Mouse (Mus musculus) embryonic facial prominence, embryonic 12.5 days (tissue): ENCODE data around the gene Cadm1. TPM values are rescaled to one million over a fixed set of nuclear protein-coding genes. Genes with fewer than 3 reads are reported as not detected.

Experiments used
- ATAC-seq: fragments of 200-750 bp; cut with Nextera tagmentation; 2 replicates; pipeline ENCODE4 v1.8.0; 2017; ENCODE audit not compliant: insufficient number of reproducible peaks, insufficient read depth, low FRiP score, low TSS enrichment
- H3K27ac ChIP-seq: fragments of 300-500 bp; sonication (generic); 2 replicates; pipeline ENCODE4 v1.5.1; 2016; ENCODE audit warnings: mild to moderate bottlenecking
- H3K27me3 ChIP-seq: fragments of 300-500 bp; sonication (generic); 2 replicates; pipeline ENCODE4 v1.6.1; 2016; ENCODE audit warnings: mild to moderate bottlenecking, moderate library complexity
- H3K36me3 ChIP-seq: fragments of 300-500 bp; sonication (generic); 2 replicates; pipeline ENCODE4 v1.6.1; 2016; ENCODE audit warnings: mild to moderate bottlenecking
- H3K4me1 ChIP-seq: fragments of 300-500 bp; sonication (generic); 2 replicates; pipeline ENCODE4 v1.6.1; 2016
- H3K4me2 ChIP-seq: fragments of 300-500 bp; sonication (generic); replicated peaks from 2 replicates; pipeline ENCODE4 v1.6.1; 2016; ENCODE audit warnings: mild to moderate bottlenecking, moderate library complexity
- H3K4me3 ChIP-seq: fragments of 300-500 bp; sonication (generic); 2 replicates; pipeline ENCODE4 v1.5.1; 2016; ENCODE audit warnings: mild to moderate bottlenecking
- H3K9ac ChIP-seq: fragments of 300-500 bp; sonication (generic); 2 replicates; pipeline ENCODE4 v1.6.1; 2016; ENCODE audit warnings: mild to moderate bottlenecking, moderate library complexity
- H3K9me3 ChIP-seq: fragments of 300-500 bp; sonication (generic); 2 replicates; pipeline ENCODE4 v1.6.1; 2016; ENCODE audit warnings: mild to moderate bottlenecking, moderate library complexity
- WGBS: fragments of 180-500 bp; shearing (Covaris S2); methylation state at CpG from one replicate; pipeline ENCODE4 v1.1.7; 2016; 5-methylcytosine and 5-hydroxymethylcytosine counted together
- polyA plus RNA-seq: library from polyadenylated mRNA; unstranded; fragments of >200 nt; fragmentation: Nextera tagmentation; extraction: Ambion mirVana; gene quantifications from 2 replicates; pipeline ENCODE4 v1.2.1, GENCODE M21; 2016

Cadm1 gene
- polyA plus RNA-seq, 1 experiment from 2014 or later: 73.9 TPM

GRCm38 (mm10) chr9:47753127-47753526 is 223.2 kb downstream of the Cadm1 start:
- 63% methylated on average over 7 of the region's 7 CpGs for WGBS
- ATAC-seq: no peak
- Histone ChIP-seq H3K9ac (no peak overlapping the region), H3K4me2 (0 out of 2 replicates have a peak overlapping the region, but pooled peaks have one; percentile 24), H3K4me1 (peaks cover 52% of the 10 kb centered on the region), H3K36me3 (no peaks in the 10 kb centered on the region), H3K27ac (no peak overlapping the region; the same call in 1 of the 2 replicates), H3K9me3 (no peaks in the 10 kb centered on the region), H3K4me3 (no peak overlapping the region), H3K27me3 (no peaks in the 10 kb centered on the region)

- Histone ChIP-seq H3K36me3 (no peaks in the 10 kb centered on the region), H3K9ac (no peak overlapping the region), H3K27ac (no peak overlapping the region), H3K9me3 (no peaks in the 10 kb centered on the region), H3K4me1 (peaks cover 63% of the 10 kb centered on the region), H3K4me2 (no peak overlapping the region), H3K4me3 (no peak overlapping the region), H3K27me3 (no peaks in the 10 kb centered on the region)
- WGBS: 48% methylated on average over 12 of the region's 12 CpGs
- no peak for ATAC-seq
These were observed 225.1 kb downstream of the Cadm1 start for GRCm38 (mm10) chr9:47755119-47755518.

DNA sequence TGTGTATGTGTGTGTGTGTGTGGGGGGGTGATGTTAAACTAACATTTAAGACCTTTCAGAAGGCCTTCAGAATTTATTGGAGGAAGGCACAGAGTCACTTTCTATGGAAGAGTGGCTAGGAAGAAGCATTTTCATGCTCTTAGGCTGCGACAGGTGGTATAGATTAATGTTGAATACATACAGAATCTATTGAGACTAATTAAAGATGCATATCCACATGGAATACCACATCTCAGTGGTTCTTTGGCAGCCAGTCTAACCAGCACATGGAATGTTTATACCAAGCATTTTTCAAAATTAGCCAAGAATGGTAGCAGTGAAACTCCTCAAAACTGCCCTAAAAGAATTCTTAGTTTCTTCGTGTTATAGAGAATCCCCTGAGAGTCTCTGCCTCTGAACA is 227.8 kb downstream of the Cadm1 start:
- H3K27ac ChIP-seq: 0 out of 2 replicates have a peak overlapping the region, but pooled peaks have one; percentile 36
- H3K4me1 ChIP-seq: peaks cover 54% of the 10 kb centered on the region
- no peak overlapping the region for H3K4me2 ChIP-seq
- no peak overlapping the region for H3K4me3 ChIP-seq
- no peak for ATAC-seq
- no peaks in the 10 kb centered on the region for H3K9me3 ChIP-seq
- H3K36me3 ChIP-seq: no peaks in the 10 kb centered on the region
- H3K9ac ChIP-seq: no peak overlapping the region
- 63% methylated on average over 2 of the region's 2 CpGs for WGBS
- no peaks in the 10 kb centered on the region for H3K27me3 ChIP-seq

- H3K27ac ChIP-seq: peak overlapping the region; percentile 36; the same call in 1 of the 2 replicates
- peaks cover 50% of the 10 kb centered on the region for H3K4me1 ChIP-seq
- no peaks in the 10 kb centered on the region for H3K36me3 ChIP-seq
These were observed 228.3 kb downstream of the Cadm1 start for GRCm38 (mm10) chr9:47758320-47758719.

DNA sequence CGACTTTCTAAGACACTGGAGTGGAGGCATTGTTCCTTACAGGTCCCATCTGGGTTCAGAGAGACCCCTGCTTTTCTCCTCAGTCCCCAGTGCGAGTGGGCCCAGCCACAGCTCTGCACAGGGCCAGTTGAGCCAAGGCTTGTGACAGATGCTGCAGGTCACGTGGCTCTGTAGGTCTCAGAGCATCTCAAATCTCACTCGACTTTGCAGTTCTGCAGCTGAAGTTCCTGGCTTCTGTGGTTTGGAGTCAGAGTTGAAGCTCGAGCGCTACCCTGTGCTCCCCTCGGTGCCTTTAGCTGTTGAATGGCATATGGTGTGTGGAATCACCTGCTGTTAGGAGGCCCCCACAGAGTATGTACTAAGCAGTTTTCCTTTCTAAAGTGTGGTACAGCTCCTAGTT is 229.8 kb downstream of the Cadm1 start:
- Histone ChIP-seq H3K4me3 (no peak overlapping the region), H3K4me1 (peaks cover 36% of the 10 kb centered on the region), H3K27me3 (no peaks in the 10 kb centered on the region), H3K36me3 (no peaks in the 10 kb centered on the region), H3K9me3 (no peaks in the 10 kb centered on the region), H3K4me2 (no peak overlapping the region), H3K9ac (no peak overlapping the region), H3K27ac (no peak overlapping the region)
- peak; percentile 41; the same call in 1 of the 2 replicates for ATAC-seq
- WGBS: 63% methylated on average over 7 of the region's 7 CpGs

More at GRCm38 (mm10) chr9:47758320-47758719, 228.3 kb downstream of the Cadm1 start:
- no peak overlapping the region for H3K4me2 ChIP-seq
- no peaks in the 10 kb centered on the region for H3K9me3 ChIP-seq
- H3K4me3 ChIP-seq: no peak overlapping the region
- 75% methylated on average over 3 of the region's 3 CpGs for WGBS
- no peaks in the 10 kb centered on the region for H3K27me3 ChIP-seq
- no peak for ATAC-seq
- H3K9ac ChIP-seq: no peak overlapping the region

- H3K4me2 ChIP-seq: no peak overlapping the region
- no peak overlapping the region for H3K9ac ChIP-seq
- no peak for ATAC-seq
- no peaks in the 10 kb centered on the region for H3K9me3 ChIP-seq
- no peak overlapping the region for H3K4me3 ChIP-seq
- H3K4me1 ChIP-seq: peaks cover 36% of the 10 kb centered on the region
- 82% methylated on average over 5 of the region's 5 CpGs for WGBS
- no peaks in the 10 kb centered on the region for H3K36me3 ChIP-seq
- H3K27me3 ChIP-seq: no peaks in the 10 kb centered on the region
- H3K27ac ChIP-seq: no peak overlapping the region
These were observed 231.6 kb downstream of the Cadm1 start for GRCm38 (mm10) chr9:47761601-47762000.

GRCm38 (mm10) chr9:47762913-47763312 is 232.9 kb downstream of the Cadm1 start:
- no peak overlapping the region for H3K27ac ChIP-seq
- ATAC-seq: no peak
- WGBS: 93% methylated on average over 5 of the region's 5 CpGs
- H3K4me3 ChIP-seq: no peak overlapping the region
- H3K4me2 ChIP-seq: no peak overlapping the region
- H3K36me3 ChIP-seq: no peaks in the 10 kb centered on the region
- H3K27me3 ChIP-seq: no peaks in the 10 kb centered on the region
- H3K9ac ChIP-seq: no peak overlapping the region
- peaks cover 27% of the 10 kb centered on the region for H3K4me1 ChIP-seq
- H3K9me3 ChIP-seq: no peaks in the 10 kb centered on the region

GRCm38 (mm10) chr9:47764920-47765319 is 234.9 kb downstream of the Cadm1 start:
- H3K4me3 ChIP-seq: no peak overlapping the region
- 68% methylated on average over 5 of the region's 5 CpGs for WGBS
- ATAC-seq: no peak
- no peak overlapping the region for H3K9ac ChIP-seq
- no peaks in the 10 kb centered on the region for H3K9me3 ChIP-seq
- no peak overlapping the region for H3K27ac ChIP-seq
- no peaks in the 10 kb centered on the region for H3K27me3 ChIP-seq
- peaks cover 16% of the 10 kb centered on the region for H3K4me1 ChIP-seq
- H3K36me3 ChIP-seq: no peaks in the 10 kb centered on the region
- H3K4me2 ChIP-seq: no peak overlapping the region

GRCm38 (mm10) chr9:47765323-47765722 is 235.3 kb downstream of the Cadm1 start:
- Histone ChIP-seq H3K9me3 (no peaks in the 10 kb centered on the region), H3K27me3 (no peaks in the 10 kb centered on the region), H3K27ac (no peak overlapping the region), H3K4me1 (peaks cover 13% of the 10 kb centered on the region), H3K4me2 (no peak overlapping the region), H3K9ac (no peak overlapping the region), H3K36me3 (no peaks in the 10 kb centered on the region), H3K4me3 (no peak overlapping the region)
- no peak for ATAC-seq
- 83% methylated on average over 13 of the region's 13 CpGs for WGBS

DNA sequence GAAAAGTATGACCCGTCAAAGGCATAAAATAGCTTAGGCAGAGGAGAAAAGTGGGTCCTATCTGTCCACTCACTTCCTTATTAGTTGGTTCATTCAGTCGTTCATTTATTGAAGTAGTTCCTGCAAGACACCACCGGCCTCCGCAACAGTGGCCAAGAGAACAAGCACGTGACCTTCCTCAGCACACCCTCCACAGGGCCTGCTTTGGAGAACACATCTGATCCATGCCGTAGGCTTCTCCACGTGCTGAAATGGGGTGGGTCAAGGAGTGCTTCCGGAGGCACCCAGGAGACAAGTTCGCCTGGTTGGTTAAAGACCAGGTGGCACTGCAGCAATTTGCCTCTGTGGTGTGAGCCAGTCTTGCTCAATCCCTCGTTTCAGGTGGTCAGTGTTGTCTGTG is 236.4 kb downstream of the Cadm1 start:
- ATAC-seq: no peak
- H3K9ac ChIP-seq: no peak overlapping the region
- H3K27ac ChIP-seq: no peak overlapping the region
- no peaks in the 10 kb centered on the region for H3K9me3 ChIP-seq
- 83% methylated on average over 10 of the region's 10 CpGs for WGBS
- H3K4me3 ChIP-seq: no peak overlapping the region
- no peaks in the 10 kb centered on the region for H3K36me3 ChIP-seq
- H3K4me1 ChIP-seq: peaks cover 12% of the 10 kb centered on the region
- no peak overlapping the region for H3K4me2 ChIP-seq
- no peaks in the 10 kb centered on the region for H3K27me3 ChIP-seq

- no peaks in the 10 kb centered on the region for H3K27me3 ChIP-seq
- no peak overlapping the region for H3K27ac ChIP-seq
- peaks cover 11% of the 10 kb centered on the region for H3K4me1 ChIP-seq
- no peak overlapping the region for H3K9ac ChIP-seq
- H3K4me3 ChIP-seq: no peak overlapping the region
- WGBS: 64% methylated on average over 11 of the region's 11 CpGs
- H3K4me2 ChIP-seq: no peak overlapping the region
- no peaks in the 10 kb centered on the region for H3K9me3 ChIP-seq
- no peak for ATAC-seq
- no peaks in the 10 kb centered on the region for H3K36me3 ChIP-seq
These were observed 240.9 kb downstream of the Cadm1 start for GRCm38 (mm10) chr9:47770836-47771235.

- Histone ChIP-seq H3K27me3 (no peaks in the 10 kb centered on the region), H3K4me3 (no peak overlapping the region), H3K4me1 (peaks cover 11% of the 10 kb centered on the region), H3K9ac (no peak overlapping the region), H3K4me2 (no peak overlapping the region), H3K27ac (no peak overlapping the region), H3K36me3 (no peaks in the 10 kb centered on the region), H3K9me3 (no peaks in the 10 kb centered on the region)
- 70% methylated on average over 5 of the region's 5 CpGs for WGBS
- ATAC-seq: no peak
These were observed 242.0 kb downstream of the Cadm1 start for GRCm38 (mm10) chr9:47771953-47772352.

DNA sequence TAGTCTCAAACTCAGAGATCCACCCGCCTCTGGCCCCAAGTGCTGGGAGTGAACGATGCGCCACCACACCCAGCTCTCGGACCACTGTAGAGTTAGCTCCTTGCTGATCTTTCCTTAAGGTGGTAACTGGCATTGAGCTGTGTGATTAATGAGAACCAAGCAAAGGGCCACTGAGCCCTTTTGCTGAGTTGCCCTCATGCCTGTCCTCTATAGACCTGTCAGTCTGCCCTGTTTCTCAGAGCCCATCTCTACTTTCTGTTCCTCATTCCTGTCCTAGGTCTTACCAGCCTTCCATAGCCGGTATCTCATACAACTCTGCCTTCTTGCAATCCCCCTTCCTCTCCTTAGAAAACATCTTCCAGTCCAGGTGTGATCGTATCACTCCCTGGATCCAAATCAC is 242.8 kb downstream of the Cadm1 start:
- no peak overlapping the region for H3K9ac ChIP-seq
- no peaks in the 10 kb centered on the region for H3K27me3 ChIP-seq
- no peaks in the 10 kb centered on the region for H3K9me3 ChIP-seq
- WGBS: 89% methylated on average over 6 of the region's 6 CpGs
- H3K27ac ChIP-seq: no peak overlapping the region
- H3K4me2 ChIP-seq: no peak overlapping the region
- H3K36me3 ChIP-seq: no peaks in the 10 kb centered on the region
- ATAC-seq: no peak
- H3K4me1 ChIP-seq: peaks cover 14% of the 10 kb centered on the region
- H3K4me3 ChIP-seq: no peak overlapping the region
